Mouse (Mus musculus) lung, postnatal 10 days (tissue): ENCODE results near the gene Rbfox1.
A peak's percentile ranks its signal among the peaks of the same experiment; 100 is the strongest.

Experiments
- DNase-seq: peaks from one replicate; pipeline ENCODE4 v3.0.0; 2021

The Rbfox1 gene

GRCm38 (mm10) chr16:6842066-6842785 lies 957.1 kb downstream of the Rbfox1 start:
- no peak for DNase-seq

GRCm38 (mm10) chr16:6844659-6845058 lies 959.5 kb downstream of the Rbfox1 start:
- DNase-seq = no peak

- DNase-seq = no peak
Measured at GRCm38 (mm10) chr16:6851393-6851792, 966.2 kb downstream of the Rbfox1 start.

- DNase-seq = no peak
Measured at GRCm38 (mm10) chr16:6853796-6854195, 968.6 kb downstream of the Rbfox1 start.

- DNase-seq = no peak
Measured at GRCm38 (mm10) chr16:6861656-6862055, 976.5 kb downstream of the Rbfox1 start.

- DNase-seq = no peak
Measured at GRCm38 (mm10) chr16:6882683-6883430, 997.7 kb downstream of the Rbfox1 start.

GRCm38 (mm10) chr16:6883798-6884197 lies 998.6 kb downstream of the Rbfox1 start:
- DNase-seq = no peak

GRCm38 (mm10) chr16:6885617-6886016 lies 1000.5 kb downstream of the Rbfox1 start:
- DNase-seq = peak; percentile 25

- DNase-seq = peak; percentile 63
Measured at GRCm38 (mm10) chr16:6889221-6889620, 1004.1 kb downstream of the Rbfox1 start.

- DNase-seq = no peak
Measured at GRCm38 (mm10) chr16:6897734-6898133, 1012.6 kb downstream of the Rbfox1 start.

- no peak for DNase-seq
Measured at GRCm38 (mm10) chr16:6900006-6900405, 1014.9 kb downstream of the Rbfox1 start.

GRCm38 (mm10) chr16:6904984-6905383 lies 1019.8 kb downstream of the Rbfox1 start:
- no peak for DNase-seq

- DNase-seq = no peak
Measured at GRCm38 (mm10) chr16:6906001-6906400, 1020.8 kb downstream of the Rbfox1 start.

GRCm38 (mm10) chr16:6907550-6907949 lies 1022.4 kb downstream of the Rbfox1 start:
- DNase-seq = peak; percentile 52

GRCm38 (mm10) chr16:6914531-6914930 lies 1029.4 kb downstream of the Rbfox1 start:
- DNase-seq = no peak

- DNase-seq = no peak
Measured at GRCm38 (mm10) chr16:6918641-6919040, 1033.5 kb downstream of the Rbfox1 start.

GRCm38 (mm10) chr16:6919681-6920080 lies 1034.5 kb downstream of the Rbfox1 start:
- no peak for DNase-seq

- DNase-seq = no peak
Measured at GRCm38 (mm10) chr16:6927661-6928060, 1042.5 kb downstream of the Rbfox1 start.

- DNase-seq = no peak
Measured at GRCm38 (mm10) chr16:6930795-6931194, 1045.6 kb downstream of the Rbfox1 start.

GRCm38 (mm10) chr16:6946151-6946550 lies 1061.0 kb downstream of the Rbfox1 start:
- DNase-seq = no peak

GRCm38 (mm10) chr16:6949666-6950065 lies 1064.5 kb downstream of the Rbfox1 start:
- no peak for DNase-seq

GRCm38 (mm10) chr16:6955102-6955675 lies 1070.0 kb downstream of the Rbfox1 start:
- no peak for DNase-seq

GRCm38 (mm10) chr16:6961931-6962379 lies 1076.8 kb downstream of the Rbfox1 start:
- no peak for DNase-seq

- DNase-seq = no peak
Measured at GRCm38 (mm10) chr16:6962508-6962907, 1077.4 kb downstream of the Rbfox1 start.
